Mouse (Mus musculus) myocyte (in vitro differentiated cells): ENCODE results near the gene Lrcol1. TPM values are rescaled to one million over a fixed set of nuclear protein-coding genes. Genes with fewer than 3 reads are reported as not detected.

ENCODE experiments used
- H3K27me3 ChIP-seq: one replicate; pipeline ENCODE4 v1.6.1; 2011; ENCODE audit not compliant: control insufficient read depth, insufficient read depth, insufficient read length
- H3K36me3 ChIP-seq: one replicate; pipeline ENCODE4 v1.6.1; 2011; ENCODE audit not compliant: control insufficient read depth, insufficient read depth
- H3K4me2 ChIP-seq: one replicate; pipeline ENCODE4 v1.6.1; 2011; ENCODE audit warnings: low read depth, control low read depth
- H3K4me3 ChIP-seq: one replicate; pipeline ENCODE4 v1.5.1; 2011; ENCODE audit warnings: mild to moderate bottlenecking, control low read depth, moderate library complexity
- H3K79me2 ChIP-seq: one replicate; pipeline ENCODE4 v1.6.1; 2011; ENCODE audit not compliant: control insufficient read depth, insufficient read depth
- H3ac ChIP-seq: one replicate; pipeline ENCODE4 v1.6.1; 2011; ENCODE audit not compliant: control insufficient read depth, insufficient read length
- CEBPB ChIP-seq: IDR thresholded peaks from 2 replicates; pipeline ENCODE4 v1.6.1; 2011; ENCODE audit warnings: mild to moderate bottlenecking, moderate library complexity; ENCODE audit not compliant: poor library complexity, insufficient read depth, severe bottlenecking
- E2F4 ChIP-seq: IDR thresholded peaks from one replicate; pipeline ENCODE4 v1.6.1; 2011; ENCODE audit warnings: mild to moderate bottlenecking, control low read depth, moderate library complexity; ENCODE audit not compliant: insufficient read depth
- MAX ChIP-seq: IDR thresholded peaks from one replicate; pipeline ENCODE4 v1.6.1; 2011; ENCODE audit warnings: low read depth, mild to moderate bottlenecking, control low read depth
- MYOD1 ChIP-seq, 3 experiments: IDR thresholded peaks; one replicate each; pipeline ENCODE4 v1.6.1; 2011; ENCODE audit warnings: control low read depth in 2 of 3, low read depth in 2 of 3, mild to moderate bottlenecking in 2 of 3, moderate library complexity in 1 of 3; ENCODE audit not compliant: insufficient read length in 2 of 3, control insufficient read depth in 1 of 3
- MYOG ChIP-seq, 3 experiments: IDR thresholded peaks; one replicate each; pipeline ENCODE4 v1.6.1; 2011; ENCODE audit warnings: control low read depth in 2 of 3, low read depth in 2 of 3, mild to moderate bottlenecking in 2 of 3; ENCODE audit not compliant: insufficient read length in 2 of 3, control insufficient read depth in 1 of 3, insufficient read depth in 1 of 3
- POLR2A ChIP-seq: IDR thresholded peaks from one replicate; pipeline ENCODE4 v1.6.1; 2011; ENCODE audit warnings: low read depth, mild to moderate bottlenecking, control low read depth, moderate library complexity; ENCODE audit not compliant: insufficient read length
- POLR2AphosphoS2 ChIP-seq: IDR thresholded peaks from one replicate; pipeline ENCODE4 v1.6.1; 2011; ENCODE audit warnings: low read depth, control low read depth; ENCODE audit not compliant: insufficient read length
- REST ChIP-seq: IDR thresholded peaks from one replicate; pipeline ENCODE4 v1.6.1; 2011; ENCODE audit warnings: mild to moderate bottlenecking, control low read depth, moderate library complexity; ENCODE audit not compliant: insufficient read depth, insufficient read length
- SRF ChIP-seq: IDR thresholded peaks from one replicate; pipeline ENCODE4 v1.6.1; 2011; ENCODE audit warnings: low read depth; ENCODE audit not compliant: control insufficient read depth, insufficient read length
- TCF12 ChIP-seq: IDR thresholded peaks from one replicate; pipeline ENCODE4 v1.6.1; 2011; ENCODE audit warnings: mild to moderate bottlenecking, control low read depth; ENCODE audit not compliant: poor library complexity, insufficient read depth, severe bottlenecking
- TCF3 ChIP-seq: IDR thresholded peaks from one replicate; pipeline ENCODE4 v1.6.1; 2011; ENCODE audit warnings: low read depth, control low read depth; ENCODE audit not compliant: insufficient read length
- USF1 ChIP-seq: IDR thresholded peaks from one replicate; pipeline ENCODE4 v1.6.1; 2011; ENCODE audit warnings: low read depth, mild to moderate bottlenecking, control low read depth, moderate library complexity
- polyA plus RNA-seq: library from polyadenylated mRNA; unstranded; fragments of >200 nt; fragmentation: generic; extraction: Trizol; gene quantifications from one replicate; pipeline ENCODE4 v1.2.1, GENCODE M21; 2012; ENCODE audit warnings: missing spikeins

The Lrcol1 gene
- polyA plus RNA-seq, 1 experiment = not detected

GRCm38 (mm10) chr5:110376802-110377433 lies 32.4 kb downstream of the Lrcol1 start:
- Histone ChIP-seq H3ac (no peak overlapping the region), H3K4me2 (no peak overlapping the region), H3K79me2 (no peaks in the 10 kb centered on the region), H3K27me3 (no peaks in the 10 kb centered on the region), H3K4me3 (no peak overlapping the region), H3K36me3 (no peaks in the 10 kb centered on the region)
- TF ChIP-seq CEBPB (no peak), REST (no peak), MAX (no peak), TCF12 (no peak)

- no peak overlapping the region for H3ac ChIP-seq
- H3K79me2 ChIP-seq = no peaks in the 10 kb centered on the region
- TF ChIP-seq POLR2A = no peak
- TF ChIP-seq TCF12 = no peak
- no peak for TF ChIP-seq E2F4
- TF ChIP-seq POLR2AphosphoS2 = no peak
- no peak for TF ChIP-seq MYOD1 (IDR thresholded peaks at IDR 0.05; ENCODE audit: control insufficient read depth in 1 of 3, insufficient read length in 2 of 3, low read depth in 2 of 3)
- no peak for TF ChIP-seq REST
- TF ChIP-seq MAX = no peak
- no peak for TF ChIP-seq CEBPB
- TF ChIP-seq TCF3 = no peak
- TF ChIP-seq SRF = no peak
- no peak for TF ChIP-seq USF1
- no peak for TF ChIP-seq MYOG (IDR thresholded peaks at IDR 0.05; ENCODE audit: control insufficient read depth in 1 of 3, insufficient read depth in 1 of 3, insufficient read length in 2 of 3, low read depth in 2 of 3)
- H3K4me2 ChIP-seq = no peak overlapping the region
- no peaks in the 10 kb centered on the region for H3K36me3 ChIP-seq
- H3K27me3 ChIP-seq = no peaks in the 10 kb centered on the region
- H3K4me3 ChIP-seq = no peak overlapping the region
These were observed 33.7 kb downstream of the Lrcol1 start for GRCm38 (mm10) chr5:110378181-110378583.

GRCm38 (mm10) chr5:110379086-110379485 lies 34.6 kb downstream of the Lrcol1 start:
- TF ChIP-seq MAX (no peak), MYOD1 (IDR thresholded peaks at IDR 0.05; ENCODE audit: control insufficient read depth in 1 of 3, insufficient read length in 2 of 3, low read depth in 2 of 3) (no peak), POLR2A (no peak), TCF3 (no peak), POLR2AphosphoS2 (no peak), TCF12 (no peak), MYOG (IDR thresholded peaks at IDR 0.05; ENCODE audit: control insufficient read depth in 1 of 3, insufficient read depth in 1 of 3, insufficient read length in 2 of 3, low read depth in 2 of 3) (no peak), SRF (no peak), CEBPB (no peak), E2F4 (no peak), REST (no peak), USF1 (no peak)
- no peaks in the 10 kb centered on the region for H3K79me2 ChIP-seq
- no peak overlapping the region for H3ac ChIP-seq
- no peaks in the 10 kb centered on the region for H3K36me3 ChIP-seq
- H3K4me2 ChIP-seq = no peak overlapping the region
- no peaks in the 10 kb centered on the region for H3K27me3 ChIP-seq
- H3K4me3 ChIP-seq = no peak overlapping the region

- H3K4me2 ChIP-seq = no peak overlapping the region
- H3ac ChIP-seq = no peak overlapping the region
- no peaks in the 10 kb centered on the region for H3K79me2 ChIP-seq
- TF ChIP-seq MAX = no peak
- TF ChIP-seq MYOG (IDR thresholded peaks at IDR 0.05; ENCODE audit: control insufficient read depth in 1 of 3, insufficient read depth in 1 of 3, insufficient read length in 2 of 3, low read depth in 2 of 3) = no peak
- no peak for TF ChIP-seq POLR2AphosphoS2
- no peak for TF ChIP-seq E2F4
- no peak for TF ChIP-seq SRF
- no peak for TF ChIP-seq MYOD1 (IDR thresholded peaks at IDR 0.05; ENCODE audit: control insufficient read depth in 1 of 3, insufficient read length in 2 of 3, low read depth in 2 of 3)
- no peak for TF ChIP-seq POLR2A
- TF ChIP-seq CEBPB = no peak
- no peak for TF ChIP-seq TCF12
- TF ChIP-seq REST = no peak
- no peak for TF ChIP-seq USF1
- TF ChIP-seq TCF3 = no peak
- H3K27me3 ChIP-seq = no peaks in the 10 kb centered on the region
- H3K36me3 ChIP-seq = no peaks in the 10 kb centered on the region
- H3K4me3 ChIP-seq = no peak overlapping the region
These were observed 35.3 kb downstream of the Lrcol1 start for GRCm38 (mm10) chr5:110379823-110380222.

- TF ChIP-seq POLR2AphosphoS2 (no peak), TCF3 (no peak), MYOG (IDR thresholded peaks at IDR 0.05; ENCODE audit: control insufficient read depth in 1 of 3, insufficient read depth in 1 of 3, insufficient read length in 2 of 3, low read depth in 2 of 3) (no peak), MAX (no peak), MYOD1 (IDR thresholded peaks at IDR 0.05; ENCODE audit: control insufficient read depth in 1 of 3, insufficient read length in 2 of 3, low read depth in 2 of 3) (no peak), USF1 (no peak), SRF (no peak), TCF12 (no peak), REST (no peak), CEBPB (no peak), E2F4 (no peak), POLR2A (no peak)
- no peak overlapping the region for H3ac ChIP-seq
- H3K79me2 ChIP-seq = no peaks in the 10 kb centered on the region
- H3K4me3 ChIP-seq = no peak overlapping the region
- no peaks in the 10 kb centered on the region for H3K36me3 ChIP-seq
- H3K27me3 ChIP-seq = no peaks in the 10 kb centered on the region
- H3K4me2 ChIP-seq = no peak overlapping the region
These were observed 40.0 kb downstream of the Lrcol1 start for GRCm38 (mm10) chr5:110384491-110384890.
